Mouse (Mus musculus) lung, embryonic 14.5 days (tissue): ENCODE measurements at regions not wholly inside any gene's neighbourhood (a gene's known extent, or its start where the extent isn't known, plus 50 kb on each side); places are given as distances from the start of the nearest gene placed in this dataset.

Experiments
- ATAC-seq: fragments of 200-750 bp; cut with Nextera tagmentation; 2 replicates; pipeline ENCODE4 v1.8.0; 2017; ENCODE audit warnings: mild to moderate bottlenecking, moderate TSS enrichment, moderate library complexity; ENCODE audit not compliant: insufficient read depth
- DNase-seq: peaks from one replicate; pipeline ENCODE4 v3.0.0-alpha.2; 2015
- H3K27ac ChIP-seq: fragments of 300-500 bp; sonication (generic); 2 replicates; pipeline ENCODE4 v1.5.1; 2014; ENCODE audit warnings: low read depth, mild to moderate bottlenecking, moderate library complexity
- H3K27me3 ChIP-seq: fragments of 300-500 bp; sonication (generic); 2 replicates; pipeline ENCODE4 v1.6.1; 2014; ENCODE audit warnings: low read length, control low read depth; ENCODE audit not compliant: insufficient read depth
- H3K36me3 ChIP-seq: fragments of 300-500 bp; sonication (generic); 2 replicates; pipeline ENCODE4 v1.6.1; 2014; ENCODE audit warnings: control low read depth; ENCODE audit not compliant: insufficient read depth
- H3K4me1 ChIP-seq: fragments of 300-500 bp; sonication (generic); 2 replicates; pipeline ENCODE4 v1.6.1; 2014; ENCODE audit warnings: antibody characterized with exemption, control low read depth; ENCODE audit not compliant: insufficient read depth
- H3K4me2 ChIP-seq: fragments of 300-500 bp; sonication (generic); 2 replicates; pipeline ENCODE4 v1.6.1; 2014; ENCODE audit warnings: mild to moderate bottlenecking
- H3K4me3 ChIP-seq: fragments of 300-500 bp; sonication (generic); 2 replicates; pipeline ENCODE4 v1.5.1; 2014; ENCODE audit warnings: low read depth, low read length
- H3K9ac ChIP-seq: fragments of 300-500 bp; sonication (generic); 2 replicates; pipeline ENCODE4 v1.6.1; 2014
- H3K9me3 ChIP-seq: fragments of 300-500 bp; sonication (generic); 2 replicates; pipeline ENCODE4 v1.6.1; 2016; ENCODE audit warnings: low read depth, low read length, control low read depth
- CTCF ChIP-seq: IDR thresholded peaks from 2 replicates; pipeline ENCODE4 v1.5.1; 2016; ENCODE audit warnings: antibody characterized with exemption, low read depth
- WGBS: fragments of 180-500 bp; shearing (Covaris S2); extraction: QIAGEN DNeasy Blood & Tissue Kit; methylation state at CpG from one replicate; pipeline ENCODE4 v1.1.7; 2014; 5-methylcytosine and 5-hydroxymethylcytosine counted together

- ATAC-seq, result no peak
- DNase-seq, result no peak
- no peaks in the 10 kb centered on the region for H3K36me3 ChIP-seq
- no peak overlapping the region for H3K4me2 ChIP-seq
- no peaks in the 10 kb centered on the region for H3K9me3 ChIP-seq
- H3K4me3 ChIP-seq, result no peak overlapping the region
- H3K9ac ChIP-seq, result no peak overlapping the region
- 72% methylated on average over 4 of the region's 4 CpGs for WGBS
- H3K27me3 ChIP-seq, result no peaks in the 10 kb centered on the region
- H3K27ac ChIP-seq, result no peak overlapping the region
- H3K4me1 ChIP-seq, result no peaks in the 10 kb centered on the region
- TF ChIP-seq CTCF, result no peak
Measured at GRCm38 (mm10) chr16:9341245-9341644, 511.3 kb downstream of the 1810013L24Rik start.

DNA sequence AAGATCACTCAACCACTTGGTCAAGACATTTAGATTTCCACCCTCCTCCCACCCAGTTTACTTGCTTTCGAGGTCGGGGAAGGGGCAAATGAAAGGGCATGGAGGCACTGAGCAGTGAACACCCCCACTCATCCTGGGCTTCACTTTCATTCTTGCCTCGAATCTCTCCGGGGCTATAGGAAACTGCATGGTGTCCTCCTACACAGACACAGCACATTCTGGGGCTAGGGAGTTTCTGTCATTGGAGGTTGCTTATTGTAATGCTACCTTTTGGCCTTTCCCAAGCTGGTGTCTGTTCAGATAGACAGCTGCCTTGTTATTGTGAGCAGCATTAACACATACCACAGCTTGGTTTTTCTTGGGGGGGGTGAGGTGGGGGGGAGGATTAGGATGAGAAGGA, 523.9 kb downstream of the 1810013L24Rik start:
- WGBS, result 76% methylated on average over 4 of the region's 4 CpGs
- Histone ChIP-seq H3K9me3 (no peaks in the 10 kb centered on the region), H3K4me3 (no peak overlapping the region), H3K36me3 (no peaks in the 10 kb centered on the region), H3K4me2 (no peak overlapping the region), H3K27me3 (no peaks in the 10 kb centered on the region), H3K4me1 (no peaks in the 10 kb centered on the region), H3K9ac (no peak overlapping the region), H3K27ac (no peak overlapping the region)
- ATAC-seq, result no peak
- no peak for TF ChIP-seq CTCF
- no peak for DNase-seq

DNA sequence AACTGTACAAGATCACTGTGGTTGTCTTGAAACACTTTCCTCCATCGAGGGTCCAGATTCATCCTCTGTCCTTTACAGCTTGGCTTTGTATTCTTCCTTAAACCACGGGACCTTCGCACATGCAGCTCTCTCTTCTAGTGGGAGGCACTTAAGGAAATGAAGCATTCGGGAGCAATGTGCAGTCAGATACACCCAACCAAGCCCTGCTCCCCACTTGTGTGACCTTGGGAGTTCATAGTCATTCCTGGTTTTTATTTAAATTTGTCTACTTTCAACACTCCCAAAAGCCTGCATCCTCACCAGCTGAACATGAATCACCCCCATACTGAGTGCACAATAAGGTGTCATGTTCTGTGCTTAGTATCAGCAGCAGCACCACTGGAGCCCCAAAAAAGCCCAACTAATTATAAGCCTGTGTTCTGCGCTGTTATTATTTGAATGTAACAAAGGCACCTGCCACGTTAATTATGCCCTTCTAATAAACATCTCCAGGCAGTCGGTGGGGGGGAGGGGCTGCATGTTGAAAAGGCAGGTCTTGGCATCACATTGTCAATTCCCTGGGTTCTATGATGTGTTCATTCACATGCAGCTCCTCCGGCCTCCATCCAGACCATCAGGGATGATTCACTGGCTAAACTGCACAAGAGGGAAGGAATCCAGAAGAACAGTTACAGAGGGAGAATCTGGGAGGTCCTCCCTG, 524.6 kb downstream of the 1810013L24Rik start:
- WGBS, result 77% methylated on average over 8 of the region's 8 CpGs
- no peaks in the 10 kb centered on the region for H3K27me3 ChIP-seq

GRCm38 (mm10) chr16:9358651-9359050, 528.8 kb downstream of the 1810013L24Rik start:
- WGBS, result 67% methylated on average over 4 of the region's 4 CpGs
- no peak overlapping the region for H3K4me2 ChIP-seq
- no peak overlapping the region for H3K4me3 ChIP-seq
- H3K9me3 ChIP-seq, result no peaks in the 10 kb centered on the region
- no peak overlapping the region for H3K27ac ChIP-seq
- DNase-seq (peak; percentile 8), ATAC-seq (no peak)
- H3K9ac ChIP-seq, result no peak overlapping the region
- TF ChIP-seq CTCF, result no peak
- H3K36me3 ChIP-seq, result no peaks in the 10 kb centered on the region
- H3K4me1 ChIP-seq, result no peaks in the 10 kb centered on the region
- no peaks in the 10 kb centered on the region for H3K27me3 ChIP-seq

More for the DNA sequence above, 524.6 kb downstream of the 1810013L24Rik start:
- H3K4me3 ChIP-seq, result no peak overlapping the region
- no peak overlapping the region for H3K9ac ChIP-seq
- H3K27ac ChIP-seq, result no peak overlapping the region
- no peaks in the 10 kb centered on the region for H3K4me1 ChIP-seq
- H3K9me3 ChIP-seq, result no peaks in the 10 kb centered on the region
- TF ChIP-seq CTCF, result no peak
- ATAC-seq (no peak), DNase-seq (no peak)
- no peaks in the 10 kb centered on the region for H3K36me3 ChIP-seq
- no peak overlapping the region for H3K4me2 ChIP-seq

- Histone ChIP-seq H3K9ac (no peak overlapping the region), H3K4me1 (no peaks in the 10 kb centered on the region), H3K9me3 (no peaks in the 10 kb centered on the region), H3K27me3 (no peaks in the 10 kb centered on the region), H3K27ac (no peak overlapping the region), H3K36me3 (no peaks in the 10 kb centered on the region), H3K4me2 (no peak overlapping the region), H3K4me3 (no peak overlapping the region)
- DNase-seq, result no peak
- ATAC-seq, result no peak
- 91% methylated on average over 3 of the region's 3 CpGs for WGBS
- no peak for TF ChIP-seq CTCF
Measured at GRCm38 (mm10) chr16:9359399-9360135, 529.7 kb downstream of the 1810013L24Rik start.

DNA sequence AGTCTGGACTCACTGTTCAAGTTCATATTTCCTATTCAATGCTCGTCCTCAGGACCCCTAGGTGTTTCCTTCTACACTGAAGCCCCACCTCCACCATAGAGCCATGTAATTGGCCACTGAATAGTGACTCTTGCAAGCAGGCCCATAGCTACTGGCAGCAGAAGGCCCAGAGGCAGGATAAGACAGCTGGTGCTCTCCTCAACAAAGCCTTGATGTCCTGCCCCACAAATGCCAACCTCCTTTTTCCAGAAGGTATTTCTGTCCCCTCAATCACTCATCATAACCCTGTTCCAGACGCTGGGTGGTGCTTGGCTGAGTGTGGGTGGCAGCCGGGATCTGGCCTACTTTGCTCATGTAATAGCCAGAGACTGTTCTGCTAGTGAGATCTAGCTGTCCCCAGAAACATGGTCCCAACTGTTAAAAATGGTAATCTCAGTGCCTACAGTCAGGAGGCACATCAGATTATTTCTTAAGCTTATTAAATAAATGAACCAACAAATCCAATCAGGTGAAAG, 530.9 kb downstream of the 1810013L24Rik start:
- ATAC-seq (no peak), DNase-seq (no peak)
- H3K27me3 ChIP-seq, result no peaks in the 10 kb centered on the region
- no peak for TF ChIP-seq CTCF
- no peak overlapping the region for H3K4me2 ChIP-seq
- no peak overlapping the region for H3K4me3 ChIP-seq
- no peaks in the 10 kb centered on the region for H3K36me3 ChIP-seq
- WGBS, result 73% methylated on average over 3 of the region's 3 CpGs
- no peak overlapping the region for H3K9ac ChIP-seq
- no peak overlapping the region for H3K27ac ChIP-seq
- no peaks in the 10 kb centered on the region for H3K4me1 ChIP-seq
- H3K9me3 ChIP-seq, result no peaks in the 10 kb centered on the region

DNA sequence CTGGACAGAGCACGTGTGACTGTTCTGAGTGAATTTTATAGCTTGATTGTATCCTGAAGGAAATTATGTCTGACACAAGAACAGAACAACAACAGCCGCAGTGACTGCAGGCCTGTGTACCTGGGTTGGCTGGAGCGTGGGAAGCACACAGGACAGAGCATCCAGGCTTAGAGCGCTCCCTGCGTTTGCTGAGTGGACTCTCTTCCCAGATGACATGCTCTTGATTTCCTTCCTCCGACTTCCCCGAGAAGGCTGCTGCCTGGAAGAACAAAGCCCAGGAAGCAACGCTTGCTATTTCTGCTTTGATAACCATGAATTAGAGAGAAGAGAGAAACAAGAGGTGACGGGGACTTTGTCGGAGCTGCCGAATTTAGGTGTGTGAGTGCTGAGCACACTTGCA, 532.2 kb downstream of the 1810013L24Rik start:
- WGBS, result 33% methylated on average over 11 of the region's 11 CpGs
- no peaks in the 10 kb centered on the region for H3K36me3 ChIP-seq

More for the DNA sequence above, 532.2 kb downstream of the 1810013L24Rik start:
- ATAC-seq (no peak), DNase-seq (no peak)
- no peak overlapping the region for H3K4me3 ChIP-seq
- H3K27ac ChIP-seq, result no peak overlapping the region
- H3K27me3 ChIP-seq, result no peaks in the 10 kb centered on the region
- no peaks in the 10 kb centered on the region for H3K4me1 ChIP-seq
- no peak overlapping the region for H3K9ac ChIP-seq
- H3K4me2 ChIP-seq, result no peak overlapping the region
- TF ChIP-seq CTCF, result no peak
- H3K9me3 ChIP-seq, result no peaks in the 10 kb centered on the region
